Comparison of ENCODE assay signal across 16 mouse cellular contexts in the genomic region with DNA sequence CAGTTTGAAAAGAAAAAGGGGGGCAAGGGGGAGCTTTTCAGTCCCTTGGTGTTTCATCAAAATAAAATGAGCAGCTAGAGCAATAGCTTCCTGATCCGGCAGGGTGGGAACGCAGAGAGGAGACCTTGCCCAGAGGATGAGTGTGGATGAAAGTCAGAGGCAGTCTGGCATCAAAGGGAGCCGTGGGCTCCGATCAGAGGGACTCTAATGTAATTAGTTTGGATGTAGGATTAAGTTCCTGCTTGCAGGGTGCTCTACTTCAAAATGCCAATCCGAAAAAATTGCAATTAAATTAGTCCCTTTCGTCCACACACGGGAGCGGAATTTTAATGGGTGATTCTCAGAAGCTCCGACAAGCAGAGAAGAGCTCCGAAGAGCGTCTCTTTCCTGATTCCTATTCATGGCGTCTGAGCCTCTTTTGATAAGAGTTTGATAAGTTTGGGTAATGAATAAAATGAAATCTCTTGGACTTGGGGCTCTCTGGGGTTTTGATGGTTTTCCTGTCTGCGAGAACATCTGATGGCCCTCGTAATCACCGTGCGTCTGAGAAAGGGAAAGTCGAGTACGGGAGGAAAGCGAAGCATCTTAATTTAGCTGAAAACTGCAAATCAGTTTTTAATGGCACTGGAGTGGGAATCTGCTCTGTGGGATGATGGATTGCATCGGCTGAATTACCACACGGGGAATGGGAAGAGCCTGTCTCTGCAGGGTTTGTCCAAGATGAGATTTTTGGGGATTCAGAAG.
A peak's percentile ranks its signal among the peaks of the same experiment; 100 is the strongest.
DNase-seq lines count a peak whose midpoint lies in the region; ATAC-seq and TF ChIP-seq lines count a peak whose summit lies in the region.
"Had no signal": no experiment of that assay in that cellular context is flagged by ENCODE, and none has a peak within 500 bp of the region (broad histone marks: within the 10 kb centered on the region; RNA-seq: fewer than 3 reads in every experiment).

No protein-coding gene starts in this region.

- H3K4me2 ChIP-seq in limb, embryonic 13.5 days (replicated peaks) = peak overlapping the region; percentile 41
- H3K4me2 ChIP-seq: liver, embryonic 15.5 days had no signal

- TF ChIP-seq POLR2A in lung, adult 2 months (IDR thresholded peaks at IDR 0.05; ENCODE audit: borderline replicate concordance, extremely low read depth, low read depth, low read length) = no peak

- H3K27me3 ChIP-seq in limb, embryonic 13.5 days = no peaks in the 10 kb centered on the region; the same call in none of the 2 replicates
- H3K27me3 ChIP-seq: liver, embryonic 15.5 days had no signal

- H3K4me1 ChIP-seq in limb, embryonic 13.5 days = peaks cover 45% of the 10 kb centered on the region
- H3K4me1 ChIP-seq in lung, adult 2 months (ENCODE audit: control insufficient read depth, insufficient read depth, low read length) = 0 out of 2 replicates have a peak, but pooled peaks cover 3% of the 10 kb centered on the region
- H3K4me1 ChIP-seq: liver, embryonic 15.5 days had no signal

- no peaks in the 10 kb centered on the region for H3K36me3 ChIP-seq in limb, embryonic 13.5 days
- H3K36me3 ChIP-seq: liver, embryonic 15.5 days had no signal

- no peak for TF ChIP-seq CTCF in lung, adult 2 months (IDR thresholded peaks at IDR 0.05; ENCODE audit: insufficient read depth, low read length)

- ATAC-seq in frontal cortex, adult (ENCODE audit: low TSS enrichment) = peak; percentile 14
- no peak for ATAC-seq in limb, embryonic 13.5 days (ENCODE audit: low FRiP score, low read depth)

- 0 out of 2 replicates have a peak overlapping the region, but pooled peaks have one; percentile 0 for H3K4me3 ChIP-seq in limb, embryonic 13.5 days
- no peak overlapping the region for H3K4me3 ChIP-seq in lung, adult 2 months (replicated peaks; ENCODE audit: extremely low read depth, low read depth, low read length)
- H3K4me3 ChIP-seq: liver, embryonic 15.5 days; myocyte had no signal

- H3K27ac ChIP-seq in limb, embryonic 13.5 days = no peak overlapping the region
- H3K27ac ChIP-seq: liver, embryonic 15.5 days had no signal

- WGBS in limb, embryonic 13.5 days = 45% methylated on average over 21 of the region's 21 CpGs
- WGBS in lung, adult 2 months = 79% methylated on average over 21 of the region's 21 CpGs

- no peaks in the 10 kb centered on the region for H3K9me3 ChIP-seq in limb, embryonic 13.5 days
- H3K9me3 ChIP-seq: liver, embryonic 15.5 days had no signal

- H3K9ac ChIP-seq in limb, embryonic 13.5 days = no peak overlapping the region
- H3K9ac ChIP-seq: liver, embryonic 15.5 days had no signal

- DNase-seq in frontal cortex, adult 2 months (ENCODE audit: extremely low spot score in 1 of 2, low spot score in 1 of 2) = no peak
- DNase-seq in retina, postnatal 1 day = peak; percentile 42
- DNase-seq in retina, embryonic 14.5 days (ENCODE audit: low spot score) = no peak
- DNase-seq in lung, adult 2 months = no peak
- DNase-seq in kidney, postnatal 10 days = no peak
- DNase-seq in cerebellum, postnatal 10 days = no peak
- DNase-seq: adrenal gland, postnatal 36 days; cerebellum, adult 18-20 months; heart, adult 11 months; heart, postnatal 10 days; kidney, adult 18-20 months; lung, postnatal 36 days had no signal
